Mouse (Mus musculus) kidney, adult 2 months (tissue): Measurements from ENCODE around the gene Olfr666. TPM values are rescaled to one million over a fixed set of nuclear protein-coding genes. Genes with fewer than 3 reads are reported as not detected.
"Not testable (repeated sequence)": the region's sequence is repeated elsewhere in the genome, so short reads cannot be mapped to it uniquely, and the experiment has no call there.

Experiments used
- DNase-seq: peaks from one replicate; pipeline ENCODE4 v3.0.0; 2021
- H3K27ac ChIP-seq: fragments of 200-500 bp; 2 replicates; pipeline ENCODE4 v1.5.1; 2012; ENCODE audit warnings: low read depth, low read length, control low read depth, inconsistent platforms; ENCODE audit not compliant: insufficient read depth
- H3K27me3 ChIP-seq: fragments of 200-500 bp; replicated peaks from 2 replicates; pipeline ENCODE4 v1.6.1; 2012; ENCODE audit warnings: mild to moderate bottlenecking, moderate library complexity, low read length, inconsistent platforms; ENCODE audit not compliant: control insufficient read depth, insufficient read depth
- H3K36me3 ChIP-seq: fragments of 200-500 bp; 2 replicates; pipeline ENCODE4 v1.6.1; 2012; ENCODE audit warnings: mild to moderate bottlenecking, moderate library complexity, low read length, inconsistent platforms; ENCODE audit not compliant: control insufficient read depth, insufficient read depth
- H3K4me1 ChIP-seq: fragments of 200-500 bp; 2 replicates; pipeline ENCODE4 v1.6.1; 2011; ENCODE audit warnings: low read length; ENCODE audit not compliant: control insufficient read depth, insufficient read depth
- H3K4me3 ChIP-seq: fragments of 200-500 bp; 2 replicates; pipeline ENCODE4 v1.5.1; 2011; ENCODE audit warnings: mild to moderate bottlenecking, low read depth, low read length, control low read depth; ENCODE audit not compliant: insufficient read depth
- CTCF ChIP-seq: fragments of 200-500 bp; conservative IDR thresholded peaks from 2 replicates; pipeline ENCODE4 v1.5.1; 2011; ENCODE audit warnings: low read depth, mild to moderate bottlenecking, control low read depth, low read length, moderate library complexity, mixed read lengths; ENCODE audit not compliant: insufficient read depth, insufficient read length
- POLR2A ChIP-seq: fragments of 200-500 bp; IDR thresholded peaks from one replicate; pipeline ENCODE4 v1.6.1; 2011; ENCODE audit warnings: low read depth, low read length, control low read depth
- WGBS: fragments of 180-500 bp; shearing (Covaris S2); methylation state at CpG from one replicate; pipeline ENCODE4 v1.1.7; 2018; 5-methylcytosine and 5-hydroxymethylcytosine counted together
- polyA plus RNA-seq: library from polyadenylated mRNA; depleted of rRNA; stranded (reverse); fragments of >200 nt; gene quantifications from 2 replicates; pipeline ENCODE4 v1.2.3, GENCODE M21; 2012; rRNA removed

The Olfr666 gene
- polyA plus RNA-seq, 1 experiment = not detected

DNA sequence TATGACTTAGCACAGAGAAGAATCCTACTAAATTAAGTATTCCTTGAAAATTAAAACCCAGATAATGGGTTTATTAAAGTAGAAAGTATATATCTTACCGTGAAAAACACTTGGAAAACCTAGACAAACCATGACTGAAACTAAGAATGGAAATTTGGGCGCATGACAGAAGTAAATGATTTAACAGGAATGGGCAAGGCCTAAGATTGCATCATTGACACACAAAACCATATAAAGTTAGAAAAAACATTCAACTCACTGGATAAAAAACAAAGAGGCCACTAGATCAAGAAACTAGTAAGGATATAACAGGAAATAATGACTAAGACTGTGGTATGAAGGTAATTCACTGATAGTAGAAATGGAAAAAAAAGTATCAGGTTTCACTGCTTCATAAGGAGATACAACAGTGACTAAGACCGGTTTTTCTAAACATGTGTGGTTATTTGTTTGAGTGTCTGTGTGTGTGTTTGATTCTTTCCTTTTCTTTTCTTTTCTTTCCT lies 40.5 kb downstream of the Olfr666 start:
- H3K27me3 ChIP-seq = no peaks in the 10 kb centered on the region
- no peak overlapping the region for H3K27ac ChIP-seq
- 73% methylated on average over 3 of the region's 3 CpGs for WGBS
- no peak overlapping the region for H3K4me3 ChIP-seq
- TF ChIP-seq CTCF = no peak
- no peak for TF ChIP-seq POLR2A
- H3K36me3 ChIP-seq = no peaks in the 10 kb centered on the region
- DNase-seq = no peak
- no peaks in the 10 kb centered on the region for H3K4me1 ChIP-seq

DNA sequence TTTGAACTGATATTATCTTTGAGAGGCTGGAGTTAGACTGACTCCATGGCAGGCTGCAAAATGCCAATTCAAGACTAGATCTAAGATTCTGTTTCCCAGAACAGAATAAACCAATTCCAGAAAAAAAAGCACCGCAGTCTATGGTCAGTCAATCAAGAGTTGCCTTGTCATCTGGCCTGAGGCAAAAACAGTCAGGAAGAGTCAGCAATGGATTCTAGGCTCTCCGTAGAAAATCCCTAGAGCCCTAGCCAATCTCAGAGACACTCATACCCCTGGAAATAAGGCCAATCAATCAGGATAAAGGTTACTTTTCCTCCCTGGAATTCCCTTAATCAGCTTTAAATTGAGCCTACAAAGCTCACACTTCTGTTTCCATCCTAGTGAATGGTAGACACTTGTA lies 44.2 kb downstream of the Olfr666 start:
- 78% methylated on average over 2 of the region's 2 CpGs for WGBS

DNA sequence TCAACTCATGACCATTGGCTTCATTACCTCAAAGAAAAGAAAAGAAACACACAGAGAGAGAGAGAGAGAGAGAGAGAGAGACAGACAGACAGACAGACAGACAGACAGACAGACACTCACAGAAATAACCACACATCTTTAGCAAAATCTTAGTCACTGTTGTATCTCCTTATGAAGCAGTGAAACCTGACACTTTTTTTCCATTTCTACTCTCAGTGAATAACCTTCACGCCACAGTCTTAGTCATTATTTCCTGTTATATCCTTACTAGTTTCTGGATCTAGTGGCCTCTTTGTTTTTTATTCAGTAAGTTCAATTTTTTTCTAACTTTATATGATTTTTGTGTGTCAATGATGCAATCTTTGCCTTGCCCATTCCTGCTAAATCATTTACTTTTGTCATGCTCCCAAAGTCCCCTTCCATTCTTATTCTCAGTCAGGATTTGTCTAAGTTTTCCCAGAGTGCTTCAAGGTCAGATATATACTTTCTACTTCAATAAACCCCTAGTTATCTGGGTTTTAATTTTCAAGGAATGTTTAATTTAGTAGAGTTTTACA lies 51.9 kb downstream of the Olfr666 start:
- TF ChIP-seq POLR2A (no peak), CTCF (no peak)
- Histone ChIP-seq H3K27ac (no peak overlapping the region), H3K4me1 (no peaks in the 10 kb centered on the region), H3K4me3 (no peak overlapping the region), H3K27me3 (no peaks in the 10 kb centered on the region), H3K36me3 (no peaks in the 10 kb centered on the region)
- 71% methylated on average over 1 of the region's 1 CpGs for WGBS
- DNase-seq = no peak

More for the DNA sequence above, 44.2 kb downstream of the Olfr666 start:
- H3K27me3 ChIP-seq, H3K4me1 ChIP-seq, DNase-seq, H3K4me3 ChIP-seq, H3K27ac ChIP-seq, H3K36me3 ChIP-seq: not testable (repeated sequence)

DNA sequence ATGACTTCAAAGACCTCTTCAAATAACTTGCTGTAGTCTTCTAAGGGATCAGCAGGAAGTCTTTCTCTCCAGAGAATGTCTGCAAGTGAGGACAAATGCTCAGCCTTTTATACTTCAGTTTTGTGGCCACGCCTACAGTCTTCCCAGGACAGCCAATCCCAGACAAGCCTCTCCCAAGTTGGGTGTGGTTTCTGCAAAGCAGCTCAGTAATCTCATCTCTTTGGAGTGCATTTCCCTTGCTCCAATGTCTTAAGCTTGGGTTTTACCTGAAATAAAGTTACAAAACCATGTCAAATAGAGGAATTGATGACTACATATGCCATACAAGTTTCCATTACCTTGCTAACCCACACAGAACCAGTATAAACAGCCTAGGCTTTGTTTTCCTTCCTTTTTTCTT lies 53.2 kb downstream of the Olfr666 start, which contains the start of gene Usp17lb:
Gene Usp17lb (minus strand): TSS at position 101 of the 400 bp plus-strand sequence.
- no peak for DNase-seq
- WGBS = 60% methylated on average over 1 of the region's 1 CpGs
- no peaks in the 10 kb centered on the region for H3K4me1 ChIP-seq
- no peaks in the 10 kb centered on the region for H3K36me3 ChIP-seq
- TF ChIP-seq POLR2A (no peak), CTCF (no peak)
- no peaks in the 10 kb centered on the region for H3K27me3 ChIP-seq
- H3K4me3 ChIP-seq = no peak within 1 kb of the TSS
- no peak within 1 kb of the TSS for H3K27ac ChIP-seq

Other genes starting within 250 kb of the Olfr666 start
- not detected in 2 replicates for gene Olfr658, start 248.6 kb downstream of the Olfr666 start, polyA plus RNA-seq
- not detected in 2 replicates for gene Olfr659, start 229.2 kb downstream of the Olfr666 start, polyA plus RNA-seq
- gene Olfr661, start 209.5 kb downstream of the Olfr666 start, polyA plus RNA-seq = not detected in 2 replicates
- gene Usp17le, start 118.5 kb downstream of the Olfr666 start, polyA plus RNA-seq = not detected in 2 replicates
- gene Usp17lb, start 53.3 kb downstream of the Olfr666 start, polyA plus RNA-seq = not detected in 2 replicates
- not detected in 2 replicates for gene Usp17la, start 38.9 kb downstream of the Olfr666 start, polyA plus RNA-seq
- not detected in 2 replicates for gene Olfr665, start 17.9 kb downstream of the Olfr666 start, polyA plus RNA-seq
- gene Olfr667, start 25.5 kb upstream of the Olfr666 start, polyA plus RNA-seq = not detected in 2 replicates
- gene Olfr668, start 32.1 kb upstream of the Olfr666 start, polyA plus RNA-seq = not detected in 2 replicates
- not detected in 2 replicates for gene Olfr669, start 38.3 kb upstream of the Olfr666 start, polyA plus RNA-seq
- not detected in 2 replicates for gene Olfr670, start 66.7 kb upstream of the Olfr666 start, polyA plus RNA-seq
- not detected in 2 replicates for gene Olfr671, start 83.2 kb upstream of the Olfr666 start, polyA plus RNA-seq
- not detected in 2 replicates for gene Olfr672, start 106.1 kb upstream of the Olfr666 start, polyA plus RNA-seq
- not detected in 2 replicates for gene Olfr675, start 132.5 kb upstream of the Olfr666 start, polyA plus RNA-seq
- not detected in 2 replicates for gene Olfr676, start 136.7 kb upstream of the Olfr666 start, polyA plus RNA-seq
- gene Olfr677, start 155.4 kb upstream of the Olfr666 start, polyA plus RNA-seq = not detected in 2 replicates
- gene Olfr678, start 168.5 kb upstream of the Olfr666 start, polyA plus RNA-seq = not detected in 2 replicates
- not detected in 2 replicates for gene Olfr679, start 185.3 kb upstream of the Olfr666 start, polyA plus RNA-seq
- not detected in 2 replicates for gene Olfr680-ps1, start 196.9 kb upstream of the Olfr666 start, polyA plus RNA-seq
- gene Olfr681, start 220.9 kb upstream of the Olfr666 start, polyA plus RNA-seq = not detected in 2 replicates